Mouse (Mus musculus) heart, embryonic 11.5 days (tissue): ENCODE results near the gene Dgke. TPM values are rescaled to one million over a fixed set of nuclear protein-coding genes. Genes with fewer than 3 reads are reported as not detected.
"Not testable (repeated sequence)": the region's sequence is repeated elsewhere in the genome, so short reads cannot be mapped to it uniquely, and the experiment has no call there.

Experiments used
- ATAC-seq: fragments of 200-750 bp; cut with Nextera tagmentation; replicated peaks from 2 replicates; pipeline ENCODE4 v1.8.0; 2017; ENCODE audit warnings: moderate library complexity; ENCODE audit not compliant: insufficient number of reproducible peaks, low FRiP score, low TSS enrichment
- H3K27ac ChIP-seq: fragments of 300-500 bp; sonication (generic); 2 replicates; pipeline ENCODE4 v1.5.1; 2014; ENCODE audit warnings: mild to moderate bottlenecking, low read depth, low read length
- H3K27me3 ChIP-seq: fragments of 300-500 bp; sonication (generic); 2 replicates; pipeline ENCODE4 v1.6.1; 2014; ENCODE audit warnings: mild to moderate bottlenecking, low read length, mixed read lengths; ENCODE audit not compliant: control insufficient read depth, insufficient read depth
- H3K36me3 ChIP-seq: fragments of 300-500 bp; sonication (generic); 2 replicates; pipeline ENCODE4 v1.6.1; 2014; ENCODE audit warnings: mild to moderate bottlenecking, low read length, moderate library complexity, mixed read lengths; ENCODE audit not compliant: control insufficient read depth, insufficient read depth
- H3K4me1 ChIP-seq: fragments of 300-500 bp; sonication (generic); 2 replicates; pipeline ENCODE4 v1.6.1; 2014; ENCODE audit warnings: low read length; ENCODE audit not compliant: control insufficient read depth, insufficient read depth
- H3K4me2 ChIP-seq: fragments of 300-500 bp; sonication (generic); 2 replicates; pipeline ENCODE4 v1.6.1; 2014; ENCODE audit warnings: mild to moderate bottlenecking, moderate library complexity
- H3K4me3 ChIP-seq: fragments of 300-500 bp; sonication (generic); 2 replicates; pipeline ENCODE4 v1.5.1; 2014; ENCODE audit warnings: low read depth, low read length
- H3K9ac ChIP-seq: fragments of 300-500 bp; sonication (generic); 2 replicates; pipeline ENCODE4 v1.6.1; 2014; ENCODE audit warnings: mild to moderate bottlenecking, low read depth, low read length, moderate library complexity
- H3K9me3 ChIP-seq: fragments of 300-500 bp; sonication (generic); replicated peaks from 2 replicates; pipeline ENCODE4 v1.6.1; 2016; ENCODE audit warnings: low read length; ENCODE audit not compliant: control insufficient read depth
- WGBS: fragments of 180-500 bp; shearing (Covaris S2); extraction: QIAGEN DNeasy Blood & Tissue Kit; methylation state at CpG from one replicate; pipeline ENCODE4 v1.1.7; 2014; ENCODE audit not compliant: insufficient replicate concordance; 5-methylcytosine and 5-hydroxymethylcytosine counted together
- polyA plus RNA-seq: library from polyadenylated mRNA; unstranded; fragments of >200 nt; fragmentation: Nextera tagmentation; extraction: Ambion mirVana; gene quantifications from 2 replicates; pipeline ENCODE4 v1.2.1, GENCODE M21; 2014

The Dgke gene
- polyA plus RNA-seq, 1 experiment from 2014 or later, result 4.2 TPM

DNA sequence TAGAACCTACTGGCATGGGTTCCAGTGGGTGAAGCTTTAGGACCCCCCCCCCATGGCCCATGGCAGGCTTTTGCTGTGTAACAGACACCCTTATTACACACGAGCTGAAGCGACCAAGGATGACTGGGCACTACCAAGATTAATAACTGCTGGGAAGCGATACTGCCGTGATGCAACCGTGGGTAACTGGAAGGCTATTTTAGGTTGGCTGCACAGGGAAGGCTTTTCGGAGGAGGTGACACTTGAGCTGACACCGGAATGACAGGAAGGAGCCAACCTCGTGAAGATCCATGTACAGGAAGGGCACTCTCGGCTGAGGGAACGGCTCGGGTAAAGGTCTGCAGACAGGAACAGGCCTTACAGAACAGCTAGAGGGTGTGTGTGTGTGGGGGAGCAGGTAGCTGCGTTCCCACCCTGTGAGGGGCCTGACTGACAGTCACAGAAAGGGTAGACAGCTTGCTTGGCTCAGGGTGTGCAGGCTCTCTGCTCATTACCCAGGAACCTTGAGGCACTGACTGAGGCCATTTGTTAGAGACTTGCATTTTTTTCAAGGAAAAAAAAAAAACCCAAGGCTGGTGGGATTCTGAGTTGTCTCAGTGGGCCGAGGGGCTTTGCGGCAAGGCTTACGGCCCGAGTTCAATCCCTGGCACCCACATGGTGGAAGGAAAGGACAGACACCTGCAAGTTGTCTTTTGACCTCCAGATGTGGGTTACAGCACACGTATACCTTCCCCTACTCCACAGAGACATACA is 31.6 kb upstream of the Dgke start:
- ATAC-seq, result no peak
- H3K9me3 ChIP-seq, result no peaks in the 10 kb centered on the region

DNA sequence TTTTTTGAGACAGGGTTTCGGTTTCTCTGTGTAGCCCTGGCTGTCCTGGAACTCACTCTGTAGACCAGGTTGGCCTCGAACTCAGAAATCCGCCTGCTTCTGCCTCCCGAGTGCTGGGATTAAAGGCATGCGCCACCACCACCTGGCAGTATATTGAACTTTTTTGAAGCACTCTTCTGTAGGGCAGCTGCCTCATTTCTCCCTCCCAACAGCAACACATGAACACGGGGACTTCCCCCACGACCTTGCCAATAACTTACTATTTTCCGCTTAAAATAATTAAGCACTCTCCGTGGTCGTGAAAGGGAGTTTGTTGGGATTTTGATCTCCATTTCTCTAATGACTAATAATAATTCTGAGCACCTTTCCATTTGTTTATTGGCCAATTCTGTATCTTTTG is 30.6 kb upstream of the Dgke start:
- not testable (repeated sequence) for H3K4me1 ChIP-seq, H3K27ac ChIP-seq, H3K9ac ChIP-seq, H3K9me3 ChIP-seq, H3K4me3 ChIP-seq, H3K36me3 ChIP-seq, H3K27me3 ChIP-seq, H3K4me2 ChIP-seq, ATAC-seq
- WGBS, result 81% methylated on average over 10 of the region's 10 CpGs

More for the DNA sequence above, 31.6 kb upstream of the Dgke start:
- H3K4me3 ChIP-seq, result no peak overlapping the region
- H3K4me1 ChIP-seq, result peaks cover 9% of the 10 kb centered on the region; the same call in 1 of the 2 replicates
- no peaks in the 10 kb centered on the region for H3K27me3 ChIP-seq
- H3K27ac ChIP-seq, result no peak overlapping the region
- no peak overlapping the region for H3K9ac ChIP-seq
- WGBS, result 62% methylated on average over 17 of the region's 17 CpGs
- no peak overlapping the region for H3K4me2 ChIP-seq
- no peaks in the 10 kb centered on the region for H3K36me3 ChIP-seq

DNA sequence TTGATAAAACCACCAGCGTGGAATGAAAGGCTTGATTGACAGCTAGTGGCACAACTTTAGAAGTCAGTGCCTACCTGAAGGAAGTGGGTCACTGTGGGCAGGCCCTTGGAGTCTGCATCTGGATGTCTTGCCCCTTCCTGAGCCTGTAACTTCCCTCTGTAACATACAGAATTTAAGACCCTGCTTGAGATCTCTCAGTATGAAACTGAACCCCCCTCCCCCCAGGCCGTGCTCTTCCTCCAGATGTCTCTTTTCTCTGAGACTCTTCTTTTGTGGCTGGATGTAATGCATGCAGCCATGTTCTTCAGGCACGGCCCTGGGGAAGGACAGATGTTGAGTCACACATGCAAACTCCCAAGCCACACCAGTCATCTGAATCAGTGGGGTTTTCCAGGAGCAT is 28.7 kb upstream of the Dgke start:
- Histone ChIP-seq H3K9me3 (no peaks in the 10 kb centered on the region), H3K9ac (no peak overlapping the region), H3K36me3 (no peaks in the 10 kb centered on the region), H3K27me3 (no peaks in the 10 kb centered on the region), H3K27ac (no peak overlapping the region), H3K4me2 (no peak overlapping the region), H3K4me3 (no peak overlapping the region), H3K4me1 (no peaks in the 10 kb centered on the region)
- no peak for ATAC-seq
- WGBS, result 68% methylated on average over 3 of the region's 3 CpGs

DNA sequence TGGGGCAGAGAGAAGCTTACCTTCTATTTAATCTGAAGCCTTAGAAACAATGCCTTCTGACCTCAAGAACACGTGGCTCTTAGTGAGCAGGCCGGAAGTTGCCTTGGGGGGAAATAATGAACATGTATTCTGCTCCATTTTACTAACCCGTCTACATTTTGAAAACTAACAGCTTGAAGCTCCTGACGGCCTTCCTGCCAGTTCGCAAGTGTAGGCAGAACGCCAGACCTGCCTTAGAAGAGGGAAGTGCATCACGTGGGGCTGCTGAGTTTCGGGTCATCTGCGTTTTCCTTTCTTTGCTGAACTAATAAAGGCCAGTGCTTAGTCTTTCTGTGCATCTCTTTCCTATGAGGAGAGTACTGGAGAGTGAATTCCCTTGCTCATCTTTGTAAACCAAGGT is 26.1 kb upstream of the Dgke start:
- ATAC-seq, result no peak

DNA sequence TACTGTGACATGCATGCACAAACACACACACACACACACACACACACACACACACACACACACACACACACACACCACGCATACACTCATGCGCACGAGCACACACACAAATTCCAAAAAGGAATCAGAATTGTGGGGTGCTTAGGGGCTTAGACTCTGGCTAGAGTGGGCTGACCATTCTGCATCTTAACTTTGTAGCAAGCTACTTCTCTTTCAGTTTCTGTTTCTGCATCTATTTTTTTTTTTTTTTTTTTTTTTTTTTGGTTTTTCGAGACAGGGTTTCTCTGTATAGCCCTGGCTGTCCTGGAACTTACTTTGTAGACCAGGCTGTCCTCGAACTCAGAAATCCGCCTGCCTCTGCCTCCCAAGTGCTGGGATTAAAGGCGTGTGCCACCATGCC is 23.7 kb upstream of the Dgke start:
- H3K36me3 ChIP-seq, H3K27ac ChIP-seq, H3K27me3 ChIP-seq, H3K9me3 ChIP-seq, ATAC-seq, H3K9ac ChIP-seq, H3K4me2 ChIP-seq, H3K4me1 ChIP-seq, H3K4me3 ChIP-seq: not testable (repeated sequence)
- 84% methylated on average over 6 of the region's 7 CpGs for WGBS

More for the DNA sequence above, 26.1 kb upstream of the Dgke start:
- Histone ChIP-seq H3K4me3 (no peak overlapping the region), H3K36me3 (no peaks in the 10 kb centered on the region), H3K9me3 (no peaks in the 10 kb centered on the region), H3K4me2 (no peak overlapping the region), H3K9ac (no peak overlapping the region), H3K27ac (no peak overlapping the region), H3K4me1 (no peaks in the 10 kb centered on the region), H3K27me3 (no peaks in the 10 kb centered on the region)
- WGBS, result 77% methylated on average over 9 of the region's 9 CpGs

DNA sequence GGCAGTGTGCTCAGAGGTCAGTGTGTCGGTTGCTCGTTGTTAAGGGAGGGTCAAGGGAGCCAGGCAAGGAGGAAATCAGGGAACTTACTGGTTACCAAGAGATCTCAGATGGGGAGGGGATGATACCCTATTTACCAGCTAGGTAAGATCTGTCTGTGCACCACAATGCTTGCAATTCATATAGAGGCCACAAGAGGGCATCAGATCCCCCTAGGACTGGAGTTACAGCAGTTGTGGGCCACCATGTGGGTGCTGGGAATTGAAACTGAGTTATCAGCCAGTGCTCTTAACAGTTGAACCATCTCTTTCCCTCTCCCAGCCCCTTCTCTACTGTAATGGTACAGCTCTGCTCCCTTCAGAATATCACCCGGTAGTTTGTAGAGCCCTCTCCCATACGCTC is 22.1 kb upstream of the Dgke start:
- WGBS, result 85% methylated on average over 4 of the region's 4 CpGs

DNA sequence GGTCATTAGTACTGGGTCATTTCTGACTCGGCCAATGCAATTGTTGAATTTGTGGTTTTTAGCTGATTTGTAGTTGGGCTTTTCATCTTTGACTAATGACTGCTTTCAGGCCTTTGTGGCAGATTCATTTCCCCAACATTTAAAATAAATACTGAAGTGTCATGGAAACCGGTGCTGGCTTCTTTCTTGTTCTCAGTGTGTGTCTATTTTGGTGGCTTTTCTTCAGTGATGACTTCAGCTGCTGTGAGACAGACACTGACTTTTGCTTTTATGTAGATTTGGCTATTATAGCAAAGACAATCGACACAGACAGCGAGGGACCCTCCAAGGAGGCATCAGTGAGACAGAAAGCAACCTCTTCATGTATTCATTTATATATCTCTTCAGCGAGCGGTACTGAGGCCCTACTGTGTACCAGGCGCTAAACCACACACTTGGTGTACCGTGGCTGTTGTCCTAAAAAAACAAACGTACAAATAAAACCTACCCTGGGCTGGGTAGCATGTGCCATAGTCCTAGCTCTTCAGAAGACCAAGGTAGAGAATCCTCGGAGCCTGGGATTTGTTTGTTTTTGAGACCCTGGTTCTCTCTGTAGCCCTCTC is 19.7 kb upstream of the Dgke start:
- no peak overlapping the region for H3K4me2 ChIP-seq
- no peak overlapping the region for H3K4me3 ChIP-seq
- H3K36me3 ChIP-seq, result no peaks in the 10 kb centered on the region
- H3K9me3 ChIP-seq, result no peaks in the 10 kb centered on the region
- H3K27me3 ChIP-seq, result no peaks in the 10 kb centered on the region
- H3K4me1 ChIP-seq, result no peaks in the 10 kb centered on the region
- no peak for ATAC-seq
- no peak overlapping the region for H3K9ac ChIP-seq
- no peak overlapping the region for H3K27ac ChIP-seq
- 79% methylated on average over 10 of the region's 10 CpGs for WGBS

More for the DNA sequence above, 22.1 kb upstream of the Dgke start:
- no peaks in the 10 kb centered on the region for H3K27me3 ChIP-seq
- no peak overlapping the region for H3K27ac ChIP-seq
- H3K4me1 ChIP-seq, result no peaks in the 10 kb centered on the region
- H3K4me2 ChIP-seq, result no peak overlapping the region
- H3K9ac ChIP-seq, result no peak overlapping the region
- H3K9me3 ChIP-seq, result no peaks in the 10 kb centered on the region
- no peaks in the 10 kb centered on the region for H3K36me3 ChIP-seq
- no peak overlapping the region for H3K4me3 ChIP-seq
- ATAC-seq, result no peak

DNA sequence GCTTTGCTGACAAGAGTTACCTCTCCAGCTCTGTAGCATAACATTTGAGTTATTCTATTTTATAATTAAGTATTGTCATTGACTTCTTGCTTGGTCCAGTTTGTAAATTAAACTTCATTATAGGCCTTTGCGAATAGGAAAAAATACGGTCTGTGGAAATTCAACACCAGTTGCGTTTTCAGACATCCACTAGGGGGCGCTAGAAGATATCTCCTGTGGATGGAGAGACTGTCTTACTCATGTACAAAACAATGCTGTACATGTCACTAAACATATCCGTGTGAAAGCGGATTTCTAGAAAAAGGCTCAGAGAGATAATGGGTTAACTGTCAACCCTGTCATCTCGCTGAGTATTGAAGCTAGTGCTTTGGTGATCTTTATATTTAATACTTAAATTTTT is 18.0 kb upstream of the Dgke start:
- H3K36me3 ChIP-seq, result no peaks in the 10 kb centered on the region
- no peaks in the 10 kb centered on the region for H3K27me3 ChIP-seq
- H3K27ac ChIP-seq, result no peak overlapping the region
- H3K4me1 ChIP-seq, result no peaks in the 10 kb centered on the region
- no peaks in the 10 kb centered on the region for H3K9me3 ChIP-seq
- H3K4me3 ChIP-seq, result no peak overlapping the region
- no peak overlapping the region for H3K9ac ChIP-seq
- no peak for ATAC-seq
- H3K4me2 ChIP-seq, result no peak overlapping the region
- 45% methylated on average over 7 of the region's 7 CpGs for WGBS

DNA sequence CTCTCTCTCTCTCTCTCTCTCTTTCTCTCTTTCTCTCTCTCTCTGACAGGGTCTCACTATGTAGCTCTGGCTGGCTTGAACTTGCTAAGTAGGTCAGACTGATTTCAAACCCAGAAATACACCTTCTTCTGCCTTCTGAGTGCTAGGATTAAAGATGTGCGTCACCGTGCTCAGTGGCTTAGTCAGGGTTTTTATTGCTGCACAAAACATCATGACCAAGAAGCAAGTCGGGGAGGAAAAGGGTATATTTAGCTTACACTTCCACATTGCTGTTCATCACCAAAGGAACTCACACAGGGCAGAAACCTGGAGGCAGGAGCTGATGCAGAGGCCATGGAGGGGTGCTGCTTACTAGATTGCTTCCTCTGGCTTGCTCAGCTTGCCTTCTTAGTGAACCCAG is 16.0 kb upstream of the Dgke start:
- not testable (repeated sequence) for H3K9ac ChIP-seq, H3K4me3 ChIP-seq, H3K9me3 ChIP-seq, H3K27me3 ChIP-seq, H3K27ac ChIP-seq, H3K4me2 ChIP-seq, ATAC-seq, H3K4me1 ChIP-seq, H3K36me3 ChIP-seq
- 83% methylated on average over 3 of the region's 3 CpGs for WGBS
